Mouse (Mus musculus) gastrocnemius, adult 2 months (tissue): ENCODE data around the gene Idh1. TPM values are rescaled to one million over a fixed set of nuclear protein-coding genes. Genes with fewer than 3 reads are reported as not detected.

ENCODE experiments used
- DNase-seq: peaks from one replicate; pipeline ENCODE4 v3.0.0; 2022
- H3K27ac ChIP-seq: fragments of 200-600 bp; 2 replicates; pipeline ENCODE4 v1.8.1; 2022; ENCODE audit warnings: mild to moderate bottlenecking
- H3K4me3 ChIP-seq: fragments of 200-600 bp; 2 replicates; pipeline ENCODE4 v1.8.1; 2022; ENCODE audit warnings: mild to moderate bottlenecking, moderate library complexity
- CTCF ChIP-seq: fragments of 200-600 bp; IDR thresholded peaks from 2 replicates; pipeline ENCODE4 v1.8.1; 2022; ENCODE audit warnings: antibody characterized with exemption, mild to moderate bottlenecking, moderate library complexity
- intact Hi-C: fragments of 180-260 bp; cut with DNase I; formaldehyde crosslinking; loops from one replicate; pipeline ENCODE4 v1.15.1; 2025
- total RNA-seq, 2 experiments: library from RNA; stranded (reverse); gene quantifications; 2 replicates each; pipeline ENCODE4 v1.2.3; 2021

Gene Idh1
- total RNA-seq, 2 experiments from 2014 or later = 22.6 to 24.8 TPM

- Histone ChIP-seq H3K27ac (no peak overlapping the region), H3K4me3 (no peak overlapping the region)
- DNase-seq = no peak
- intact Hi-C loops = no loop called here
- no peak for TF ChIP-seq CTCF
Observed at GRCm38 (mm10) chr1:65171579-65171978, 14.7 kb downstream of the Idh1 start.

GRCm38 (mm10) chr1:65169947-65170346 lies 16.4 kb downstream of the Idh1 start:
- no peak for DNase-seq
- no peak for TF ChIP-seq CTCF
- H3K4me3 ChIP-seq = no peak overlapping the region
- H3K27ac ChIP-seq = no peak overlapping the region
- intact Hi-C loops = no loop called here

GRCm38 (mm10) chr1:65169536-65169935 lies 16.8 kb downstream of the Idh1 start:
- Histone ChIP-seq H3K4me3 (no peak overlapping the region), H3K27ac (no peak overlapping the region)
- intact Hi-C loops = no loop called here
- DNase-seq = no peak
- no peak for TF ChIP-seq CTCF

- no peak for DNase-seq
- Histone ChIP-seq H3K27ac (no peak overlapping the region), H3K4me3 (no peak overlapping the region)
- intact Hi-C loops = no loop called here
- no peak for TF ChIP-seq CTCF
Observed at GRCm38 (mm10) chr1:65167496-65167895, 18.8 kb downstream of the Idh1 start.

GRCm38 (mm10) chr1:65162210-65162609 lies 24.1 kb downstream of the Idh1 start:
- no peak for TF ChIP-seq CTCF
- DNase-seq = no peak
- H3K27ac ChIP-seq = no peak overlapping the region
- H3K4me3 ChIP-seq = no peak overlapping the region
- intact Hi-C loops = no loop called here

GRCm38 (mm10) chr1:65156111-65156510 lies 30.2 kb downstream of the Idh1 start:
- Histone ChIP-seq H3K27ac (no peak overlapping the region), H3K4me3 (no peak overlapping the region)
- no peak for DNase-seq
- intact Hi-C loops = no loop called here
- no peak for TF ChIP-seq CTCF

- DNase-seq = no peak
- TF ChIP-seq CTCF = no peak
- intact Hi-C loops = no loop called here
- H3K27ac ChIP-seq = no peak overlapping the region
- H3K4me3 ChIP-seq = no peak overlapping the region
Observed at GRCm38 (mm10) chr1:65154814-65155213, 31.5 kb downstream of the Idh1 start.

- no peak overlapping the region for H3K27ac ChIP-seq
- no peak overlapping the region for H3K4me3 ChIP-seq
- DNase-seq = no peak
- no peak for TF ChIP-seq CTCF
- intact Hi-C loops = no loop called here
Observed at GRCm38 (mm10) chr1:65147971-65148370, 38.3 kb downstream of the Idh1 start.

GRCm38 (mm10) chr1:65147326-65147725 lies 39.0 kb downstream of the Idh1 start:
- no peak overlapping the region for H3K4me3 ChIP-seq
- intact Hi-C loops = no loop called here
- H3K27ac ChIP-seq = no peak overlapping the region
- DNase-seq = no peak
- no peak for TF ChIP-seq CTCF

- no peak for TF ChIP-seq CTCF
- Histone ChIP-seq H3K4me3 (no peak overlapping the region), H3K27ac (no peak overlapping the region)
- DNase-seq = no peak
- intact Hi-C loops = no loop called here
Observed at GRCm38 (mm10) chr1:65146601-65147000, 39.7 kb downstream of the Idh1 start.

- H3K4me3 ChIP-seq = no peak overlapping the region
- TF ChIP-seq CTCF = no peak
- H3K27ac ChIP-seq = no peak overlapping the region
- no peak for DNase-seq
- intact Hi-C loops = no loop called here
Observed at GRCm38 (mm10) chr1:65144783-65145182, 41.5 kb downstream of the Idh1 start.

GRCm38 (mm10) chr1:65137560-65137959 lies 48.7 kb downstream of the Idh1 start:
- intact Hi-C loops = no loop called here
- DNase-seq = no peak
- no peak overlapping the region for H3K4me3 ChIP-seq
- H3K27ac ChIP-seq = no peak overlapping the region
- TF ChIP-seq CTCF = no peak

- no peak for DNase-seq
- Histone ChIP-seq H3K4me3 (no peak overlapping the region), H3K27ac (no peak overlapping the region)
- intact Hi-C loops = no loop called here
- TF ChIP-seq CTCF = no peak
Observed at GRCm38 (mm10) chr1:65132833-65133232, 53.5 kb downstream of the Idh1 start.

- no peak for TF ChIP-seq CTCF
- intact Hi-C loops = no loop called here
- no peak overlapping the region for H3K27ac ChIP-seq
- no peak overlapping the region for H3K4me3 ChIP-seq
- no peak for DNase-seq
Observed at GRCm38 (mm10) chr1:65131671-65132070, 54.6 kb downstream of the Idh1 start.

- H3K27ac ChIP-seq = no peak overlapping the region
- no peak for DNase-seq
- TF ChIP-seq CTCF = no peak
- H3K4me3 ChIP-seq = no peak overlapping the region
- intact Hi-C loops = no loop called here
Observed at GRCm38 (mm10) chr1:65130226-65130625, 56.1 kb downstream of the Idh1 start.
